In genomic region chr9:80333998-80334605, GRCm38 (mm10) we compare ENCODE assay signal across 14 mouse cellular contexts.
A peak's percentile ranks its signal among the peaks of the same experiment; 100 is the strongest.
DNase-seq lines count a peak whose midpoint lies in the region; ATAC-seq and TF ChIP-seq lines count a peak whose summit lies in the region.
"Had no signal": no experiment of that assay in that cellular context is flagged by ENCODE, and none has a peak within 500 bp of the region (broad histone marks: within the 10 kb centered on the region; RNA-seq: fewer than 3 reads in every experiment).

No protein-coding gene starts in this region.

- H3K79me2 ChIP-seq in myocyte (ENCODE audit: control insufficient read depth, insufficient read depth), result no peaks in the 10 kb centered on the region

- H3K4me1 ChIP-seq in lung, embryonic 15.5 days, result peaks cover 10% of the 10 kb centered on the region; the same call in 1 of the 2 replicates
- H3K4me1 ChIP-seq in forebrain, embryonic 15.5 days, result peaks cover 8% of the 10 kb centered on the region

- DNase-seq in frontal cortex, postnatal 25 days (ENCODE audit: low spot score in 2 of 2), result no peak
- DNase-seq in lung, postnatal 14 days, result no peak
- DNase-seq in kidney, adult 9 months, result peak; percentile 46
- DNase-seq in spleen, adult 18-20 months, result no peak

- no peak for TF ChIP-seq POLR2A in myocyte (IDR thresholded peaks at IDR 0.05; ENCODE audit: insufficient read length, low read depth)

- H3ac ChIP-seq in myocyte (ENCODE audit: control insufficient read depth, insufficient read length), result no peak overlapping the region

- no peaks in the 10 kb centered on the region for H3K36me3 ChIP-seq in lung, embryonic 15.5 days
- no peaks in the 10 kb centered on the region for H3K36me3 ChIP-seq in myocyte (ENCODE audit: control insufficient read depth, insufficient read depth)
- no peaks in the 10 kb centered on the region for H3K36me3 ChIP-seq in forebrain, embryonic 15.5 days

- no peak overlapping the region for H3K27ac ChIP-seq in lung, embryonic 15.5 days
- H3K27ac ChIP-seq in forebrain, embryonic 15.5 days (replicated peaks), result no peak overlapping the region
- H3K27ac ChIP-seq: macrophage had no signal

- no peaks in the 10 kb centered on the region for H3K9me3 ChIP-seq in lung, embryonic 15.5 days
- H3K9me3 ChIP-seq in forebrain, embryonic 15.5 days, result no peaks in the 10 kb centered on the region

- H3K9ac ChIP-seq in lung, embryonic 15.5 days, result no peak overlapping the region
- no peak overlapping the region for H3K9ac ChIP-seq in forebrain, embryonic 15.5 days (replicated peaks)
- H3K9ac ChIP-seq: forebrain, postnatal 0 days had no signal

- H3K27me3 ChIP-seq in lung, embryonic 15.5 days, result no peaks in the 10 kb centered on the region
- H3K27me3 ChIP-seq in myocyte (ENCODE audit: control insufficient read depth, insufficient read depth, insufficient read length), result no peaks in the 10 kb centered on the region
- H3K27me3 ChIP-seq in forebrain, embryonic 15.5 days, result 0 out of 2 replicates have a peak, but pooled peaks cover 6% of the 10 kb centered on the region

- peak overlapping the region; percentile 41 for H3K4me2 ChIP-seq in lung, embryonic 15.5 days
- peak overlapping the region; percentile 73 for H3K4me2 ChIP-seq in myocyte (ENCODE audit: low read depth)
- no peak overlapping the region for H3K4me2 ChIP-seq in forebrain, embryonic 15.5 days (replicated peaks)
- H3K4me2 ChIP-seq: heart, embryonic 11.5 days had no signal

- peak overlapping the region; percentile 15; the same call in 1 of the 2 replicates for H3K4me3 ChIP-seq in lung, embryonic 15.5 days
- H3K4me3 ChIP-seq in myocyte, result peak overlapping the region; percentile 12
- no peak overlapping the region for H3K4me3 ChIP-seq in forebrain, embryonic 15.5 days

- 45% methylated on average over 14 of the region's 14 CpGs for WGBS in lung, embryonic 15.5 days
- WGBS in forebrain, embryonic 15.5 days, result 64% methylated on average over 14 of the region's 14 CpGs

- peak; percentile 51 for ATAC-seq in frontal cortex, adult (ENCODE audit: low TSS enrichment)
- no peak for ATAC-seq in lung, embryonic 15.5 days (ENCODE audit: borderline replicate concordance, extremely low read depth, low FRiP score, low TSS enrichment)
- no peak for ATAC-seq in forebrain, embryonic 15.5 days (replicated peaks)
- ATAC-seq: CD4-positive, CD25-positive, alpha-beta regulatory T cell, adult 4 months; forebrain, postnatal 0 days; intestine, postnatal 0 days; Patski had no signal

TF ChIP-seq in myocyte, 11 proteins besides CTCF, POLR2A, EP300 and RAD21:
- TF ChIP-seq POLR2AphosphoS2 (IDR thresholded peaks at IDR 0.05; ENCODE audit: insufficient read length, low read depth), result no peak
- no peak for TF ChIP-seq REST (IDR thresholded peaks at IDR 0.05; ENCODE audit: insufficient read depth, insufficient read length)
- TF ChIP-seq TCF12 (IDR thresholded peaks at IDR 0.05; ENCODE audit: insufficient read depth, poor library complexity, severe bottlenecking), result no peak
TF ChIP-seq in myocyte: peak in this region for 0.
